Mouse (Mus musculus): ENCODE results near the gene Epc2. TPM values are rescaled to one million over a fixed set of nuclear protein-coding genes. Genes with fewer than 3 reads are reported as not detected.

The Epc2 gene
- total RNA-seq (2021) = 10 to 100 TPM; 64.6 to 66.6 TPM
- long read RNA-seq, experiment 1, partial matches to known transcripts = 6 of 8 reads
- long read RNA-seq, experiment 1, other reads (novel, unspliced or antisense) = 2 of 8 reads
- long read RNA-seq, experiment 2, full-length matches to known transcripts = 3 of 10 reads
- long read RNA-seq, experiment 2, partial matches to known transcripts = 6 of 10 reads
- long read RNA-seq, experiment 2, other reads (novel, unspliced or antisense) = 1 of 10 reads

- DNase-seq (ENCODE audit: low spot score in 2 of 2) = peak; percentile 67 to 85
These were observed at the start of gene Epc2 for GRCm38 (mm10) chr2:49450931-49451636. Gene Epc2 (plus strand): TSS chr2:49451486.

- no peak for DNase-seq (ENCODE audit: low spot score in 2 of 2)
These were observed 45.3 kb upstream of the Epc2 start for GRCm38 (mm10) chr2:49405954-49406353.

GRCm38 (mm10) chr2:49411685-49412084 lies 39.6 kb upstream of the Epc2 start:
- DNase-seq (ENCODE audit: low spot score in 2 of 2) = no peak

- no peak for DNase-seq (ENCODE audit: low spot score in 2 of 2)
These were observed 38.7 kb upstream of the Epc2 start for GRCm38 (mm10) chr2:49412576-49412975.

- no peak for DNase-seq (ENCODE audit: low spot score in 2 of 2)
These were observed 35.4 kb upstream of the Epc2 start for GRCm38 (mm10) chr2:49415868-49416267.

DNA sequence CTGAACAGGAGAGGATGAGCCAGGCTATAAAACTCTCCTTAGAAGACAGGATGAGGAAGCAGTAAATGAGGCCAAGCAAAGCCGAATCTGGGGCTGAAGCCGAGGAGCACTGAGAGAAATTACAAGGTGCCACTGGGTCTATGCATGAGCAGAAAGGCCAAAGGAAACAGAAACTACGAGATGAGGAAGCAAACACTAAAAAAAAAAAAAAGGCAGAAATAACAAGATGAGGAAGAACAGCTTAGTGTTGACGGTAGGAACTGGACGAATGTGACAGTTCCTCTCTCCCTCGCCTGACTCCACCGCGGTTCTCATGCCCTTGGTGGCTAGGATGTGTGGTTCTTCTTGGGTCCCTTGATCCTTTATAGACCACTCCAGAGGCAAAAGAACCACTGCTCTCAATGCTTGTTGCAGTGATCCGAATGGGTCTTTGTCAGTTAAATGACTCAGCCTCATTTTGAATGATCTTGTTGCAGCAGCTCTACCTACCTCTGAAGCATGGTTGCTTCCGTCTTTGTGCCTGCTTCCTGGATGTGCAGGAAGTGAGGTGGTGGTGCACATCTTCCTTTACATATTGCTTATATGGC lies 34.2 kb upstream of the Epc2 start:
- no peak for DNase-seq (ENCODE audit: low spot score in 2 of 2)

- no peak for DNase-seq (ENCODE audit: low spot score in 2 of 2)
These were observed 30.9 kb upstream of the Epc2 start for GRCm38 (mm10) chr2:49420396-49420795.

GRCm38 (mm10) chr2:49423857-49424256 lies 27.4 kb upstream of the Epc2 start:
- no peak for DNase-seq (ENCODE audit: low spot score in 2 of 2)

DNA sequence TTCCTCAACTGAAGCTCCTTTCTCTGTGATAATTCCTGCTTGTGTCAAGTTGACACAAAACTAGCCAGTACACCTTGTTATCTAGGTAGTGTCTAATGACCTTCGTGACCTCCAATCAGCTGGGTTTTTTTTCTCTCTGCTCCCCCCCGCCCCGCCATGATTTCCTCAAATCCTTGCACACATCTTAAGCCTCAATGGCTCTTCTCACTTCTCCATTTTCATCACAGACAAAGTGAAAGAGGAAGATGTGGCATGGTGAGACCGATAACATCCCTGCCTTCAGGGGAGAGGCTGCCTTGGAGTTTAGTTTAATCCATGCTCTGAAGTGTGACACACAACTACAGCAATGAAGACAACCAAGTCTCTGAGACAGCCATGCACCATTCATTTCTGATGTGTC lies 26.5 kb upstream of the Epc2 start:
- DNase-seq (ENCODE audit: low spot score in 2 of 2) = no peak

GRCm38 (mm10) chr2:49426175-49426574 lies 25.1 kb upstream of the Epc2 start:
- DNase-seq (ENCODE audit: low spot score in 2 of 2) = no peak

DNA sequence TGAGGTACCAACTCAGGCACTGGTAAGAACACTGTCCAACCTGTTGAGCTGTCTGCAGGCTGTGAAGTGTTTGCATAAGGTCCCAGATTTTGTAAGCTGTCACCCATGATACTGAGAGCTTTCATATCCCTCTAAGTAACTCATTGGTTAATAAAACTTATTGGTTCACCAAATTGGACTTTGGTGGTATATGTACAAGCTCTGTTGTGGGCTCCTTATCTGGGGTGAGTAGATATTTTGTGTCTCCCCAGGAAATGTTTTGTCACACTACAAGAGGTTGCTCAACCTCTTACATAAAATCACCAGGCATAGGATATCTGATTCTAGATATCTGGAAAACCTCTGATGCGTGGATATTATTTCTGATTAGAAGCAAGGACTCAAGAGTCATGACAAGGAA lies 20.3 kb upstream of the Epc2 start:
- DNase-seq (ENCODE audit: low spot score in 2 of 2) = no peak

DNA sequence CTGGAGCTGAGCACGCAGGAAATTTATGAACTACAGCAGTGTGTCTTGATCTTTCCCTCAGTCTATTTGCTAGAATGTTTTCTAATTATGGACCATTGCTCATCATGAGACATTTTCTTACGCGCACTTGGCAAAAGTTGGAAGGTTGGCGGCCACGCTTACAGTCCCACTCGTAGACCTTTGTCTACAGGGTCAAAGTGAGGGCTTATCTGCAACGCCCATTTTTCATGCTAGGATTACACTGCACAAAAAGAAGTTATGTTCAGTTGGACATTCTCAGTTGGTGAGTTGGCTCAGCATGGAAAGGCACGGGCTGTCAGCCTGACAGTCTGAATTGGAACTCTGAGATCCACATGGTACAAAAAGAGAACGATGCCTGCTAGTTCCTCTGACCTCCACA lies 18.1 kb upstream of the Epc2 start:
- DNase-seq (ENCODE audit: low spot score in 2 of 2) = no peak

- no peak for DNase-seq (ENCODE audit: low spot score in 2 of 2)
These were observed 5.0 kb upstream of the Epc2 start for GRCm38 (mm10) chr2:49446238-49446637.

DNA sequence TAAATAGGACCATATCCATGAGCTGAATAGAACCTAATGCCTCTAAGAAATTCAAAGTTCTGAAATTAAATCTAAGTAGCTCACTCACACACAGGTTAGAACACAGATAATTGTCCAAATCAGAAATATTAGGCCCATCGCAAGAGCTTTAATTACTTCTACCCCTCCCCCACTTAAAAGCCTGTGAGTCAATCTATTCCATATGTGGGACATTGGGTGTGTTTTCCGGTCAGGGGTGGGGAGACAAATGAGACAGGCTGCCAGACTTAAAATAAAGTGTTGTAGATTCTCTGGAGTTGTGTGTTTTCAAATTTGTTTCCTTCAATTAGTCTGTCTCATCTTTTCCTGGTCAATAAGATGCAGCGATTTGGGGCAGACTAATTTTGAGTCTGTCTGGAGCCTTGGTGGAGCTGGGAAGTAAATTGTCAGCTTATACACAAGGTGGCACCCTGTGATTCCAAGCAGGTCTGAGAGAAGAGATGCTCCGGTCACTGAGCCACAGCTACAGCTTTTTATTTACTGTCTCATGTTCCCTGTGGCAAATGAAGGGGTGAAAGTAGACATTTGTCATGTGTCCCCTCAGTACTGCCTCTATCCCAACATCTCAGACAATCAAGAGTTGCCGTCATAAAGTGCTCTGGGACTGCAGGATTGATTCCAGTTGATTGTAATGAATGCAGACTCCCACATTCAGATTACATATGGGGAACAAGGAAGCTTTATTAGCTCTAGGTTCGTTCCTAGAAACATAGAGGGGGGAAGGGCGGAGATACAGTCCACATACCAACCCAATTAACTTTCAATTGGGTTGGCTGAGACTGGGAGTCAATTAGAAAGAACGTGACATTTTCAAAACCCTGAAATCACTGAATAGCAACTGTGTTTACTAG lies 3.5 kb upstream of the Epc2 start:
- DNase-seq (ENCODE audit: low spot score in 2 of 2) = peak in 1 of 2 experiments; percentile 15

- DNase-seq (ENCODE audit: low spot score in 2 of 2) = no peak
These were observed 819 bp upstream of the Epc2 start for GRCm38 (mm10) chr2:49450467-49450866.

DNA sequence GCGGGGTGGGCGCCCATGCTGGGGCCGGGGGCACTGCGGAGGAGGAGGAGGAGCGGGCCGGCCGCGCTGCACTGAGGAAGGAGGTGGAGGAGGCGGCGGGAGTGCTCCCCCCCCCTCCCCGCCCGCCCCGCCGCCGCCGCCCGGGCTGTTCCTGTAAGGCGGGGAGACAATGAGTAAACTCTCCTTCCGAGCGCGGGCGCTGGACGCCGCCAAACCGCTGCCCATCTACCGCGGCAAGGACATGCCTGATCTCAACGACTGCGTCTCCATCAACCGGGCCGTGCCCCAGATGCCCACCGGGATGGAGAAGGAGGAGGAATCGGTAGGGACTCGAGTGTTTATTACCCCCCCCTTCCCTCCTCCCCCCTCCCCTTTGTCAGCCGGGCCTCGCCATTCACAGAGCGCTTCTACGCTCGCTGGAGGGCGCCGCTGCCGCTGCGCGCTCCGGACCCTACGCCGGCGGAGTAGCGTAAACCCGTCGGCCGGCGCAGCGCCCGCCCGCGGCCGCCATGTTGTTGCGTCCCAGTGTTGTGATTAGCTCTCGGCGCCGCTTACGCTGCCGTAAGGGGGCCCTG lies 438 bp downstream of the Epc2 start:
- DNase-seq (ENCODE audit: low spot score in 2 of 2) = peak; percentile 91 to 94

GRCm38 (mm10) chr2:49452451-49453081 lies 1.3 kb downstream of the Epc2 start:
- DNase-seq (ENCODE audit: low spot score in 2 of 2) = peak; percentile 46 to 54

DNA sequence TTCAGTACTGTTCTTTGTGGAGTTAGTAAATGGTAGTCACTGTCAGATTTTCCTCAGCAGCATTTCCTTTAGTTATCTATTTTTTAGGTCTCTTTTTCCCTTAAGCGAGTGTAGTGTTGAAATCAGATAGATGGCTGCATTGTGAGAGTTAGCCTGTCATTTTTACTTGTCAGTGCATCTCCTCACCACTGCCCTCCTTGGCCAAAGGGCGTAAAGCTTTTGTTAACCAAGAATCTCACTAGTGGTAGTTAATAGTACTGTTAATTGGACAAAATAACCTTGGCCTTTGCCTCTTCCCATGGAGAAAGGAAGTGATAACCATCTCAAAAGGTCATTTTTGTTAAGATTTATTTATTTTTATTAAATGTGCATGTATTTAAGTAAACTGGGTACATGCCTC lies 6.5 kb downstream of the Epc2 start:
- DNase-seq (ENCODE audit: low spot score in 2 of 2) = no peak

DNA sequence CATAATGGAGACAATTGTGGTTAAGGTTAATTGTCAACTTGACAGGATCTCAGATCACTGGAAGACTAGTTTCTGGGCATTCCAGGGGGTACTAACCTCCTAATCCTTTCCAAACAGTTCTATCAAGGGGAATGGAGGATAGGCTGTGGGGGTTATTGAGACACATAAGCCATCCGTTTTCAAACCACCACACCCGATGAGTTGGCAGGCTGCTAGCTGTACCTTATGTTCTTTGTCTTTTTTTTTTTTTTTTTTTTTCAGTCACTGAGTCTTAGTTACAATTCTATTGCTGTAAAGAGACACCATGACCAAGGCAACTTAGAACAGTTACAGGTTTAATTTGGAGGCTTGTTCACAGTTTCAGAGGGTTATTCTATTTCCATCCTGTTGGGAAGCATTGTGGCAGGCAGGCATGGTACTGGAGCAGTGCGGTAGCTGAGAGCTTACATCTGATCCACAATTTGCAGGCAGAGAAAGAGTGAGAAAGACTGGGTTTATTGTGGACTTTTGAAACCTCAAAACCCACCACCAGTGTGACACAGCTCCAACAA lies 14.5 kb downstream of the Epc2 start:
- no peak for DNase-seq (ENCODE audit: low spot score in 2 of 2)

DNA sequence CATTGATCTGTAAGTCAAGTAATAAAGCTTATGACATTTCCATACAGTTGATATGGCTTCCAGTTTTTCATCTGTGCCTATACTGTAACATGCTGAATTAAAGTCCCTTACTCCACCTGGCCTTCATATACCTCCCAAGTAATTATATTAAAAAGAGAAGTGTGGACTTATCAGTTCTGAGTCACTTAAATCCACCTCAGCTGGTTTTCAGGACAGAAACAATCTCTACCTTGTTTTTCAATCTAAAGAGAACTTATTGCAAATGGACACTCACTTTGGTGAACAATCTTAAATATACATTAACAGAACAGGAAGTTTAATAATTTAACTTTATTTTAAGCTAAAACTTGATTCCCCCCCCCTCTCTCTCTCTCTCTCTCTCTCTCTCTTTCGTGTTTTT lies 15.8 kb downstream of the Epc2 start:
- DNase-seq (ENCODE audit: low spot score in 2 of 2) = no peak

Data from left cerebral cortex, adult 18-20 months (tissue).